Mouse (Mus musculus) NIH3T3 (cell line): ENCODE data around the gene Smg5.
A peak's percentile ranks its signal among the peaks of the same experiment; 100 is the strongest.
"Not testable (repeated sequence)": the region's sequence is repeated elsewhere in the genome, so short reads cannot be mapped to it uniquely, and the experiment has no call there.

Experiments
- DNase-seq: peaks from one replicate; pipeline ENCODE4 v3.0.0-alpha.2; 2012; ENCODE audit warnings: low read depth

Gene Smg5

DNA sequence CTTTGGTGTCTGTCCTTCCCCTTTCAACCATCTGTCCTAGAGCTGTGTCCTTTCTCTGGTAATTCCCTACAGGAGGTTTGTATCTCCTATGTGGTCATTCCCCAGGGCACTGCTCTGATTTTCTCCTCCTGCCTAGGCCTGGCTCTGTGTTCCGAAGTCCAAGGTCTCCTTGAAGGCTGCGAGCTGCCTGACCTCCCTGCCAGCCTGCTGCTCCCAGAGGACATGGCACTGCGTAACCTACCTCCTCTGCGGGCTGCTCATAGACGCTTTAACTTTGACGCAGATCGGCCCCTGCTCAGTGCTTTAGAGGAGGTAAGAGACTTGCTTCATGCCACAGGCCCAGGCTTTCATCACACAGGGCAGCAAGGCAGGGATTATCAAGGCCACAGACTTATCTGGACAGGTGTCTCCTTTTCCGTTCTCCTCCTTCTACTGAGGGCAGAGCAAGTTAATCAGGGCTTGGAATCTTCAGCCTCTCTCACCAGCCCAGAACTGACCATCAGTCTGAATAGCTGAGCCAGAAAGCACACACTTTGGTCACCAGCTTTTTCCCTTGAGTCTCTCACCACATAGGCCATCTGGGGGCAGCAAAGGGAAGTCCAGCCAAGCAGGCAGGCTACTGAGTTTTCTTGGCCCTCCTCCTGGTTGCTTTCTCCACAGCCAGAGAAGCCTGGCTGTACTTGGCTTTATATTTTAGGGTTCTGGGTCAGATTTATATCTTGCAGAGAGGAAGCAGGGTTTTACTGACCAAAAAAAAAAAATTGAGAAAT lies 18.5 kb downstream of the Smg5 start:
- peak; percentile 42 for DNase-seq

DNA sequence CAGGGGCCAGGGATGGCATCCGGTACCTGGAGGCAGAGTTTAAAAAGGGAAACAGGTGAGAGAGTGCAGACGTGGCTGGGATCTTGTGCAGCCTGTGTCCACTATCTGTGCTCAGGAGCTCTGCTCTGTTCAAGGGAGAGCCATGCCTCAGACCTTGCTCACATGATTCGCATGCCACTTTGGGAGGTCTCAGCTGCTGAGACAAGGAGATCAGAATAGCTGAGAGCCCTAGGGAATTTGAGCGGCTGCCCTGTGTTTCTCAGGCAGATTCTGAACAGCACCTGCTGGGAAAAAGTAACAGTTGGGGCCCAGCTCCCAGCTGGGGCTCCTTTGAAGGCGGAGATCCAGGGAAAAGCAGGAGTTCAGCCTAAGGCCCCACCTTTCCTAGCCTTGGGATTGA lies 23.5 kb downstream of the Smg5 start:
- no peak for DNase-seq

DNA sequence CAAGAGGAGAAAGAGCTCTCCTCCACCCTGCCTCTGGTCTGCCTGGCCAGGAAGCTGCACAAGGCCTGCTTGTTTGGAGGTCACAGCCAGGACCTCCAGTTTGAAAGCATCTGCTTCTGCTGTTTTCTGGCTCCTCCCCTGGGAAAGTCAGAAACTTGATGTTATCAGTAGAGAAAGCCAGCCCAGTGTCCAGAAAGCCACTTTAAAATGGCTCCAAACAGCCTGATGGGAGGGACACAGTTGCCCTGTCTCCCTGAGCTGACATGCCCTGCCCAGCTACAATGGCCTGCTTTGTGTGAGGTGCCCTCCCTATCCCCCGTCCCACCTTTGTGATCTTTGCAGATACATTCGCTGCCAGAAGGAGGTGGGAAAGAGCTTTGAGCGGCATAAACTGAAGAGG lies 23.9 kb downstream of the Smg5 start:
- no peak for DNase-seq

DNA sequence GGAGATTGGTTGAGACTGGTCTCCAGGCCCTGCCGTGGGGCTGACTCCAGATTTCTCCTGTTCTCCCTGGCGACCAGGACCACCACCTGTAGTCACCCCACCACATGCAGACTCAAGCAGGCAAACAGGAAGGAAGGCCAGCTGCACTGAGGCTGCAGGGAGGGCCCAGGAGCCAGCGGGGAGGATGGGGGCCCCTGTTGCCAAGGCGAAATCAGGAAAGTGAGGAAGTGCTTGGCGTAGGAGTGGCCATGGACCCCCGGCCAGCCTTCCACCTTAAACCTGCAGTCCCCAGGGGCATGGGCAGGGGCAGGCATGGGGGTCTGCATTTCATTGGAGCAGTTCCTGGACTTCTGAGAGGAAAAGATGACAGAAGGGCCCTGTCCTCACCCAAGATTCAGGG lies 25.0 kb downstream of the Smg5 start:
- DNase-seq = no peak

DNA sequence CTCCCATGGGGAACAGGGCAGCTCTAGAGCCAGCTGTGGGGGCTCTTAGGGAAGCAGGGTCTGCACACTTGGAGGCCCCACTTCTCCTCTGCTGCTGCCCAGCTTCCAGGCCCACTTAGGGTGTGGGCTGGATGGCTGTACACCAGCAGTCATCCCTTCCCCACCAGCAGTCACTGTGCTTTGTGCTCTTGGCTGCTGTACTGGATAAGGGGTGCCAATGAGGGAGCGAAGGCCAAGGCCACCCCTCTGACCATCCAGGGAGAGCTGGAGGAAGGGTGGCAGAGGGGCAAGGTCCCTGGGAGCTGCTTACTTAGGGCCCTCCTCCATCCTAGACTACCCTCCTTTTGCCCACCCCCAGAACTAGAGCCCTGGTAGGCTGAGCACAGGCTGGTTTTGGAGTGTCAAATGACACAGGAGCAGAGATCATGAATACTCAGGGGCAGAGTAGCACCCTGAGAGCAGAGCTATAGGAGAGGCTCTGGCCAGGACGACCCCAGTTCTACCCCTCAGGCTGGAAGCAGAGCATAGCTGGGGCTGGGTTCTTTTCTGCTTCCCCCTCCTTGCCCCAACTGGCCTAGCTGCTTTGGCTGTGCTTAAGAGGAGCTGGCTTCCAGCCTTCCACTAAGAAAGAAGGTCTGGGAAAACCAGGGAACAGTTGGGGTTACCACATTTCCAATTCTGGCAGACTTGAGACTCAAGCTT lies 25.7 kb downstream of the Smg5 start:
- no peak for DNase-seq

DNA sequence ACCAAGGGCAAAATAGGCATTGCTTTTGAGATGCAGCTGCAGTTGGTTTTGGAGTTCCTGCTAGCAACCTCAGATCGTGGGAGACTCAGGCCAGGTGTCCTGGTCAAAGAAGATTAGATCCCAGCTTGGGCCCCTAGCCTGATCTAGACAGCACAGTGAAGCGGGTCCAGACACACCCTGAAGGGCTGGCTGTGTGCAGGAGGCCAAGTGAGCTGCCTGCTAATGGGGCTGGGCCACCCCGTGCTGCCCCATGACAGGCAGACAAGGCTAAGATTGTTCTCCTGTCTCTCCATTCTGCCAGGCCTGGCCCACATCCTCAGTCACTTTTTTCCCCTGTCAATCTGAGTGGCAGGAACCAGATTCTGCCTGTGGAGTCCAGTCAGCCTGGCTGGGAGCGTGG lies 27.6 kb downstream of the Smg5 start:
- DNase-seq = no peak

DNA sequence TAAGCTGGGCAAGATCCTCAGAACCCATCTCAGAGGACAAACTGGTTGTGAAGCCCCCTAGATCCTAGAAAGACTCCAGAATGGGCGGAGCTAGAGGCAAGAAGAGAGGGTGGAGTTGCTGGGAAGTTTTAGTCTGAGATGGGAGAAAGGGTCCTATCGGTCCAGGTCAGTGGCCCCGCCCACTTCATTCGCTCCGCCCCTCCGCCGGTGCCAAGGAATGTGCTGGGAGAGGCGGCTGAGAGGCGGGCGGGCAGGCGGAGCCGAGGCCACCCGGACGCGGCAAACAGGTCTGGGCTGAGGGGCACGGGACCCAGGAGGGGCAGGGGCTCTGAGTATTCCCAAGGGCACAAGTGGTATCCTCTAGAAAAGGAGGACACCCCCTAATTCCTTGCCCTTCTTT lies 28.3 kb downstream of the Smg5 start, which contains the start of gene Paqr6:
TSS of gene Paqr6 (plus strand) at position 248 of the 400 bp plus-strand sequence.
- DNase-seq = no peak

DNA sequence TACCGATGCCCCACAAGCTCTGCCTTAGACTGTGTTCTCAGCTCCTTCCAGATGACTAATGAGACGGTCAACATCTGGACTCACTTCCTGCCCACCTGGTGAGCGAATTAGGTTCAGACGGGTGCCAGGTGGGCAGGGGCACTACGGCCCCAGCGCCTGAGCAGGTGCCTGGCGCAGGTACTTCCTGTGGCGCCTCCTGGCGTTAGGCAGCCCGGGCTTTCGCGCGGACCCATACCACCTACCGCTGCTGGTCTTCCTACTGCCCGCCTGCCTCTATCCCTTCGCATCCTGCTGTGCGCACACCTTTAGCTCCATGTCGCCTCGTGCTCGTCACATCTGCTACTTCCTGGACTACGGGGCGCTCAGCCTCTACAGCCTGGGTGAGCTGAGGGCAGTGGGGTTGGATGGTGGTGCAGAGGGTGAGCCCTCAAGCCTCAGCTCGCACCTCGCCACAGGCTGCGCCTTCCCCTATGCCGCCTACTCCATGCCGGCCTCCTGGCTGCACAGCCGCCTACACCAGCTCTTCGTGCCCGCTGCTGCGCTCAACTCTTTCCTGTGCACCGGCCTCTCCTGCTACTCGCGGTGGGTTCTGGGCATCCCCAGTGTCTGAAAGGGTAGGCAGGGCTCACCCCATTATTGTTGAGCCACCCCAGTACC lies 29.8 kb downstream of the Smg5 start:
- no peak for DNase-seq

DNA sequence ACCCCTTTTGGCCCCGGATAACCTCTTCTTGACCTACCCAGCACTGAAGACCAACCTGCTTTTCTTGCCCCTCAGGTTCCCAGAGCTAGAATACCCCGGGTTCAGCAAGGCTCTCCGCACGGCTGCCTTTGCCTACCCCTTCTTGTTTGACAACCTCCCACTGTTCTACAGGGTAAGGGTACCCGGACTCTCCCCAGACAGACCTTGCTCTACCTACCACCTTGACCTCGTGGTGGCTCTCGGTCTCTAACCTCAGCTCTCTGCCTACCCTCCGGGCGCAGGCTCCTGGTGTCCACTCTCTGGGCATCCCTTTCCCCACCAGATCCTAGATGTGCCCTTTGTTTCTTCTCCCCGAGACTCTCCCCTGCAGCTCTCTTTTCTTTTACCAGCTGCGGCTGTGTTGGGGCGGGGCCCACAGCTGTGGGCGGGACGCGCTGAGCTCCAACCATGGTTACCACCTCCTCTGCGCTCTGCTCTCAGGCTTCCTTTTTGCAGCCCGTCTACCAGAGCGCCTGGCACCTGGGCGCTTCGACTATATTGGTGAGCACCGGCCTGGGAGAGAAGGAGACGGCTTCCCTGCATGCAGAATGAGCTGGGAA lies 30.9 kb downstream of the Smg5 start:
- not testable (repeated sequence) for DNase-seq

DNA sequence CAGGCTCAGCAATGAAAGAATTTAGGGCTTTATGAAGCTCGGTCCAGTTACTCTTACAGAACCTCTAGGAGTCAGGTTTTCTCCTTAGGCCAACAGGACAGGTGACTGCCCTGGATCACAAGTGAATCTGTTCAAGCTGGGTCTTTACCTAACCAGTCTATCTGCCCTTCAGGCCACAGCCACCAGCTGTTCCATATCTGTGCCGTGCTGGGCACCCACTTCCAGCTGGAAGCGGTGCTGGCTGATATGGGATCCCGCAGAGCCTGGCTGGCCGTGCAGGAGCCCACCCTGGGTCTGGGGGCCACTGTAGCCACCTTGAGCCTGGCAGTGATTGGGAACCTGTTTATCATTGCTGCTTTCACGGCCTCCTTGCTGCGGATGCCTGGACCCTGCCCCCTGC lies 31.5 kb downstream of the Smg5 start:
- DNase-seq = not testable (repeated sequence)

DNA sequence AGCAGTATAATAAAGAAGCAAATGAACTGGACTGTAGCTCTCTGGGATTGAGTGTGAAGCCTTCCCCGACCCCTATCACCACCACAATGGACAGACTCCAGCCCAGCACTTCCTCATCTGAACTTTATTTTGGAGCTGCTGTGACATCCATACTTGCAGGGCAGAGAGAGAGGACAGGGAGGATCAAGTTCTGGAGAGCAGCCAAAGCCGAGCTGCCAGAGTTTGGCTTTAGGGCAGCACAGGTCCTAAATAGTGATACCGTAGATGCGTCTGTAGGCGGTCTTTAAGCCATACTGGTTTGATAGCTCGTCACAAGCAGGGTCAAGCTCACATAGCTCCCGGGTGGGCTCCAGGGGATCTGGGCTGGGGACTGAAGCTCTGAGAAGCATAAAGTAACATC lies 32.5 kb downstream of the Smg5 start:
- not testable (repeated sequence) for DNase-seq

DNA sequence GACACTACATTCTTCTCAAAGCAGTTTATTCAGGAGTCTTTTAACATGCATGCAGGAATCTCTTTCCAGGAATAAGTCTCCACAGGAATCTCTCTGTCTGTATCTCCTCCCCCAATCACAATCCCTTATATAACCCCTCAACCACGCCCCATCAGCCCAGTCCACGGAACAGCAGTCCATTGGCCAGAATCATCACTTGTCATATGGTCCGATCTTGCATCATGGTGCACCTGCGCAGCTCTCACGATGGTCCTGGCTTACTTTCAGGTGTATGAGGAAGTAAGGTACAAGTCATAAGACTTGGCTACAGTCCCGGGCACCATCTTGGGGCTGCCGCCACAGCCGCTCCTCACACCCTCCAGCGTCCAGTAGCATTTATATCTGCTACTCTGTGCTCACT lies 36.6 kb downstream of the Smg5 start, which contains the start of gene Bglap3:
TSS of gene Bglap3 (minus strand) at position 101 of the 400 bp plus-strand sequence.
- DNase-seq = not testable (repeated sequence)

DNA sequence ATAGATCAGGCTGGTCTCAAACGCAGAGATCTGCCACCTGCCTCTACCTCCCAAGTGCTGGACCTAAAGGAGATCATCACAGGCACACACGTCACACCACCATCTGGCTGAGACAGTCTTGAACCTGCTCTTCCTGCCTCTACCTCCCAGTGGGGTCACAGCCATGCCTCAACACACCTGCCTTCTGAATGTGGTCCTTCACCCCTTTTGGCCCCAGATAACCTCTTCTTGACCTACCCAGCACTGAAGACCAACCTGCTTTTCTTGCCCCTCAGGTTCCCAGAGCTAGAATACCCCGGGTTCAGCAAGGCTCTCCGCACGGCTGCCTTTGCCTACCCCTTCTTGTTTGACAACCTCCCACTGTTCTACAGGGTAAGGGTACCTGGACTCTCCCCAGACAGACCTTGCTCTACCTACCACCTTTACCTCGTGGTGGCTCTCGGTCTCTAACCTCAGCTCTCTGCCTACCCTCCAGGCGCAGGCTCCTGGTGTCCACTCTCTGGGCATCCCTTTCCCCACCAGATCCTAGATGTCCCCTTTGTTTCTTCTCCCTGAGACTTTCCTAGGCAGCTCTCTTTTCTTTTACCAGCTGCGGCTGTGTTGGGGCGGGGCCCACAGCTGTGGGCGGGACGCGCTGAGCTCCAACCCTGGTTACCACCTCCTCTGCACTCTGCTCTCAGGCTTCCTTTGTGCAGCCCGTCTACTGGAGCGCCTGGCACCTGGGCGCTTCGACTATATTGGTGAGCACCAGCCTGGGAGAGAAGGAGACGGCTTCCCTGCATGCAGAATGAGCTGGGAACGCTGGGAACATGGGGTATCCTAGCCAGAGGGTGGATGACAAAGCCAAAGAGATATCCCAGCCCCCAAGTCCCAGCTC lies 39.9 kb downstream of the Smg5 start:
- peak; percentile 45 for DNase-seq

DNA sequence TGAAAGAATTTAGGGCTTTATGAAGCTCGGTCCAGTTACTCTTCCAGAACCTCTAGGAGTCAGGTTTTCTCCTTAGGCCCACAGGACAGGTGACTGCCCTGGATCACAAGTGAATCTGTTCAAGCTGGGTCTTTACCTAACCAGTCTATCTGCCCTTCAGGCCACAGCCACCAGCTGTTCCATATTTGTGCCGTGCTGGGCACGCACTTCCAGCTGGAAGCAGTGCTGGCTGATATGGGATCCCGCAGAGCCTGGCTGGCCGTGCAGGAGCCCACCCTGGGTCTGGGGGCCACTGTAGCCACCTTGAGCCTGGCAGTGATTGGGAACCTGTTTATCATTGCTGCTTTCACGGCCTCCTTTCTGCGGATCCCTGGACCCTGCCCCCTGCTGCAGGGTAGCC lies 40.6 kb downstream of the Smg5 start:
- DNase-seq = not testable (repeated sequence)

DNA sequence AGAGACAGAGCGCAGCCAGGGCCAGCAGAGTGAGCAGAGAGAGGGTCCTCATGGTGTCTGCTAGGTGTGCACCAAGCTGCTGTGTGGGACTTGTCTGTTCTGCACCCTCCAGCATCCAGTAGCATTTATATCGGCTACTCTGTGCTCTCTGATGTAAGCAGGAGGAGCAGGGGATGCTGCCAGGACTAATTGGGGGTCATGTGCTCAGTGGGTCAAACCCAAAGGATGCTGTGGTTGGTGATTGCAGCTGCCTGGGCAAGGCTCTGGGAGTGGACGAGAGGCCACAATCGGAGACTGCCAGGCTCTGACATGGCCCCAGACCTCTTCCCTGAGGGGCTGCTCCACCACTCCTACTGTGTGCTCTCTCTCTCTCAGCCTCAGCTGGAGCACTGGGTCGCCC lies 42.5 kb downstream of the Smg5 start, which contains the start of gene Bglap2:
TSS of gene Bglap2 (minus strand) at position 101 of the 400 bp plus-strand sequence.
- DNase-seq = not testable (repeated sequence)

DNA sequence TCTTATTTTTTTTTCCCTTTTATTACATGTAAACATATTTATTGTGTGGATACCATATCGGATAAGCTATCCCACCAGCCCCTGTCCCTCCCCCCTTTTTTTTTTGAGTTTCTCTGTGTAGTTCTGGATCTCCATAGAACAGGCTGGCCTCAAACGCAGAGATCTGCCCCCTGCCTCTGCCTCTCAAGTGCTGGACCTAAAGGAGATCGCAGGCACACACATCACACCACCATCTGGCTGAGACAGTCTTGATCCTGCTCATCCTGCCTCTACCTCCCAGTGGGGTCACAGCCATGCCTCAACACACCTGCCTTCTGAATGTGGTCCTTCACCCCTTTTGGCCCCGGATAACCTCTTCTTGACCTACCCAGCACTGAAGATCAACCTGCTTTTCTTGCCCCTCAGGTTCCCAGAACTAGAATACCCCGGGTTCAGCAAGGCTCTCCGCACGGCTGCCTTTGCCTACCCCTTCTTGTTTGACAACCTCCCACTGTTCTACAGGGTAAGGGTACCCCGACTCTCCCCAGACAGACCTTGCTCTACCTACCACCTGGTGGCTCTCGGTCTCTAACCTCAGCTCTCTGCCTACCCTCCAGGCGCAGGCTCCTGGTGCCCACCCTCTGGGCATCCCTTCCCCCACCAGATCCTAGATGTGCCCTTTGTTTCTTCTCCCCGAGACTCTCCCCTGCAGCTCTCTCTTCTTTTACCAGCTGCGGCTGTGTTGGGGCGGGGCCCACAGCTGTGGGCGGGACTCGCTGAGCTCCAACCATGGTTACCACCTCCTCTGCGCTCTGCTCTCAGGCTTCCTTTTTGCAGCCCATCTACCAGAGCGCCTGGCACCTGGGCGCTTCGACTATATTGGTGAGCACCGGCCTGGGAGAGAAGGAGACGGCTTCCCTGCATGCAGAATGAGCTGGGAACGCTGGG lies 45.6 kb downstream of the Smg5 start:
- not testable (repeated sequence) for DNase-seq

DNA sequence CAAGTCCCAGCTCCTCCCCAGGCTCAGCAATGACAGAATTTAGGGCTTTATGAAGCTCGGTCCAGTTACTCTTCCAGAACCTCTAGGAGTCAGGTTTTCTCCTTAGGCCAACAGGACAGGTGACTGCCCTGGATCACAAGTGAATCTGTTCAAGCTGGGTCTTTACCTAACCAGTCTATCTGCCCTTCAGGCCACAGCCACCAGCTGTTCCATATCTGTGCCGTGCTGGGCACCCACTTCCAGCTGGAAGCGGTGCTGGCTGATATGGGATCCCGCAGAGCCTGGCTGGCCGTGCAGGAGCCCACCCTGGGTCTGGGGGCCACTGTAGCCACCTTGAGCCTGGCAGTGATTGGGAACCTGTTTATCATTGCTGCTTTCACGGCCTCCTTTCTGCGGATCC lies 46.3 kb downstream of the Smg5 start:
- DNase-seq = not testable (repeated sequence)

DNA sequence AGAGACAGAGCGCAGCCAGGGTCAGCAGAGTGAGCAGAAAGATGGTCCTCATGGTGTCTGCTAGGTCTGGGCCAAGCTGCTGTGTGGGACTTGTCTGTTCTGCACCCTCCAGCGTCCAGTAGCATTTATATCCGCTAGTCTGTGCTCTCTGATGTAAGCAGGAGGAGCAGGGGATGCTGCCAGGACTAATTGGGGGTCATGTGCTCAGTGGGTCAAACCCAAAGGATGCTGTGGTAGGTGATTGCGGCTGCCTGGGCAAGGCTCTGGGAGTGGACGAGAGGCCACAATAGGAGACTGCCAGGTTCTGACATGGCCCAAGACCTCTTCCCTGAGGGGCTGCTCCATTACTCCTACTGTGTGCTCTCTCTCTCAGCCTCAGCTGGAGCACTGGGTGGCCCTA lies 48.3 kb downstream of the Smg5 start, which contains the start of gene Bglap:
TSS of gene Bglap (minus strand) at position 101 of the 400 bp plus-strand sequence.
- no peak for DNase-seq

DNA sequence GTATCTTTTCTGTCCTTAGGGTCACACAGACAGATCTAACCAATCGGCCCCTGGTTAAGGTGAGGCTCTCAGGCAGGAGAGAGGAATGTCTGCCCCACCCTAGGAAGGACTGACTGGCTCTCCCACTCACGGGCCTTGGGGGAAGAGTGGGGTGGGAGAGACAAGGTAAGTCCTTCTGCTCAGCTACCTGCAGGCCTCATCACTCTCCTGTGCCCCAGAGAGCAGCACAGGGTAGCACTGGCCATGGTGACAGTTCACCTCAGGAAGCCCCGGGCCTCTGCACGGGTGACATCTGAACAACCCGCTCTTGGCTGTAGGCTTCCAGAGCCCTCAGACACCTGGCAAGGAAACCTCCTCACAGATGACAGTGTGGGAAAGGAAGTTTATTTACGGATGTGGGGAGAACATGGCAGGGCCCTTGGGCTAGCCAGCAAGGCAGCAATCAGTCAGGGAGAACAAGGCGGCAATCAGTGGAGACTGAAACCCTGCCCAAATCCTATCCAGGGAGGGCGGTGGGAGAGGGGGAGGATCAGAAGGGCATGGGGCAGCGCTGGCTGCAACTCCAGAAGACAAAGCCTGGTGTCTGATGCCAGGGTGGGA lies 57.8 kb downstream of the Smg5 start:
- DNase-seq = no peak

DNA sequence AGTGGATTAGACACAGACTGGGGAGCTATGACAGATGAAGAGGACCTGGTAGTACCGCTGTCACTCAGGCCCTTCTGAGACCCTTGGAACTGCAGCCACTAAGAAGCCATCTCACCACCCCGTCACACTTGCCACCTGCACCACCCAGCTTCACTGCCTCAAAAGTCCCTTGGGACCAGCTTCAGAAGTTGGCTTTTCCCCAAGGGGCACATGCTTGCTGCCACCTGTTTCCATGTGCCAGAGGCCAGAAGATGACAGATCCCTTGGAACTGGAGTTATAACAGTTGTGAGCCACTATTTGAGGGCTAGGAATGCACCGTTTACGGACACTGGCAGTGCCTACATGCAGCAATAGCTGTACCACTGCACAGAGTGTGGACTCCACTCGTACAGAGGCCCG lies 59.2 kb downstream of the Smg5 start:
- no peak for DNase-seq
